Mouse (Mus musculus) spleen, postnatal 4 days (tissue): Measurements from ENCODE around the gene B9d1.

Source experiments
- DNase-seq, 2 experiments: peaks; one replicate each; pipeline ENCODE4 v3.0.0; 2022; ENCODE audit warnings: low spot score in 2 of 2

The B9d1 gene

DNA sequence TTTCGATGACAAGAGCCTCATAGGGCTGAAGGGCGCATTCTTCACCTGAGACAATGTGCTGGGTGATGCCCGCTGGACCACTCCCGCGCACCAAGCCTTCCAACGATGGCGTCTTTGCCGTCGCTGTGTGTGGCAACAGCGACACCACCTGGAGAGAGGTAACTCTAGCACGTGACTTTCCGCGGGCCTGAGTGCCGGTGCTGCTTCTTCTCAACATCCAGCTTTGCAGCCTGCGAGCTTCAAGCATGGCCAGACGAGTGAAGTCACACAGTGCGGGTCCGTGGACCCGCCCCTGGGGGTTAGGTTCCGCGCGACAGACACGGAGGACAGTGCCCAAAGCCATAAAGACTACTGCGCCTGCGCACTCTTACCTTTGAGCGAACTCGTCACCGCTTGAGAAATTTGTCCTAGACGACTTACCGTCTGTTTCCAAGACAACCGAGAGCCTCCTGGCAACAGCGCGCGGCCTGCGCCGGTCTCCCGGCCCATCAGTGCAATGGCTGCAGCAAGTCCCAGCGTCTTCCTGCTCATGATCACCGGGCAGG is at the start of gene B9d1:
B9d1 (plus strand) TSS at position 432 of the 545 bp plus-strand sequence.
- peak; percentile 87 to 94 for DNase-seq

DNA sequence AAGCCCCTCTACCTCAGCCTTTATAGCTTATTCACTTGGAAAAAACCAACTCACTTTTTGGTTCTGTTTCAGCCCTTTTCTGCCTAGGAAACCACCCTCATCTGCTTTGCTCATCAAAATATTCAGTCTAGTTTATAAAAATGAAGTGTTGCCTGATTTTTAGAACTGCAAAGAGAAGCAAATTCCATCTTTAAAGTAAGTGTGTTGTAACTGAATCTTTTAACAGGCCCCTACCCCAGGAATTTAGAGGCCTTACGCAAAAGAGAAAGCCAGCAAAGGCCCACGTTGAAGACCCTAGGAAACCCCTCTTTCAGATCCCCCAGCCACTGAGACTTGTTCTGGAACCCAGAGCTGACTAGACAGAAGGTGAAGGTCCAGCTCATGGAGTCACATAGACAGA is 40.9 kb upstream of the B9d1 start:
- no peak for DNase-seq

DNA sequence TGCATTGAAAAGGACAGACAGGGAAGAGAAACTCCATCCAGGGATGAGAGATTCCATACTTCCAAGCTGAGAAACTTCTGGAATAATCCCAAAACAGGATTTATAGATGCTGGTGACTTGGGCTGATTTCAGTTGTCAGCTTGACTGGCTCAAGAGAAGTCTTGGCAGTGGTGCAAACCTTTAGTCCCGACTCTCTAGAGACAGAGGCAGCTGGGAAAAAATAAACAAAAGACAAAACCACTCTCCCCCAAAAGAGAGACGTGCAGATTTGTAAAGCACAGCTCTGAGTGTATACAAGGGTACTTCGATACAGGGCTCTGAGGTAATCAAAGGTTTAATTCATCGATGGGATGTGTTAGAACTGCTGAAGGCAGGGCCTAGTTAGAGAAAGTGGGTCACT is 39.5 kb upstream of the B9d1 start:
- no peak for DNase-seq

DNA sequence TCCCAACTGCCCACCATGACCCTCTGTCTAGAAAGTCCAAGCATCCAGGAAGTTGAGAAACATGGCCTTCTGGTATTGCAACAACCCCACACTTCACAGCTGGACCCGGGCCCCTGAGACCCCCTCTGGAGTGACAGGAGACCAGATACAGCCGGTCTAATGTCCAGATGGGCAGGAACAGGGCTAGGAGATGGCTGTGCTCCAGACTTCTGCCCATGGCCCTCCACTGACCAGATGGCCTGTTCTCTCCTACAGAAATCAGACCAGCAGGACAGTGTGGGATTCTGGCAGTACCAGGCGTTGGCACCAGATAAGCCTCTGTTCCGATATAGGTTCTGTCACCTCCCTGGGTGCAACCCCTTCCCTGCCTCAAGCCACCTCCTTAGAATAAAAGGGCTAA is 36.4 kb upstream of the B9d1 start:
- no peak for DNase-seq

DNA sequence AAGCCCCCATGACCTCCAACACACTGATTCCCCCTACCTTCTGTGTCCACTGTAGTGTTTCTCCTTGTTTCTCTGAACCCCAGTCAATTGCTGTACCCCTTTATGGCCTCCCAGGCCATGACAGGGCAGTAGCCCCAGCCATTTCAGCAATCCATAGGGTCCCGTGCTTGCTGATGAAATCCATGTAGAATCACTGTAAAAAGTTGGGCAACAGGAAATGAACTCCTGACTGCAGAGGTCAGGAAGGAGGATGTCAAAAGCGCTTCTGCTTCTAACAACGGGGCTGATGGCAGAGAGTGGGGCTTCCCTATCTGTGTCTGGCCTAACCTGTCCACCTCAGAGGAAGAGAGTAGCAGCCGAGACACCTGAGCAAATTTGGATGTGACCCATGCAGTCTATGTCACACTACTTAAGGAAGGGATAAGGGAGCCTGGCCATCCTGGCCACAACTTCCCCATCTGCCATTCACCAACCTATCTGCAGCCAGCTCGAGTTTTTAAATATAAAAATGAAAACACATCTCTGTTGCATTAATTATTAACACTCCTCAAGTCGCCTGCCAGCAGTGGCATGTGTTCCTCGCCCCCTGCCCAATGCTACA is 35.5 kb upstream of the B9d1 start:
- DNase-seq: peak in 1 of 2 experiments; percentile 49

DNA sequence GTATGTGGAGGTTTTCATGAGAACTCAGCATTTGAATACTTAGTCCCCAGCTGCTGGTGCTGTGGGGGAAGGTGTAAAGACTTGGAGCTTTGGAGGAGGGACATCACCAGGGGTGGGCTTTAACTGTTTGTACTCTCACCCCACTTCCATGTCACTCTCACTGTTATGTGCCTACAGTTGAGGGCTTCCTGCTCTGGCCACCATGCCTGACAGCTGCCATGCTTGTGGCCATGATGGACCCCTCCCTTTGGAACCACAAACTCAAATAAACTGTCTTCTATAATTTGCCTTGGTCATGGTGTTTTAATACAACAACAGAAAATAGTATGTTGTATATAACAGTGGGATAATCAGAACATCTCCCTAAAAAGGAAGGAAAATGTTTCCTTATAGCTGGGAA is 34.1 kb upstream of the B9d1 start:
- no peak for DNase-seq

DNA sequence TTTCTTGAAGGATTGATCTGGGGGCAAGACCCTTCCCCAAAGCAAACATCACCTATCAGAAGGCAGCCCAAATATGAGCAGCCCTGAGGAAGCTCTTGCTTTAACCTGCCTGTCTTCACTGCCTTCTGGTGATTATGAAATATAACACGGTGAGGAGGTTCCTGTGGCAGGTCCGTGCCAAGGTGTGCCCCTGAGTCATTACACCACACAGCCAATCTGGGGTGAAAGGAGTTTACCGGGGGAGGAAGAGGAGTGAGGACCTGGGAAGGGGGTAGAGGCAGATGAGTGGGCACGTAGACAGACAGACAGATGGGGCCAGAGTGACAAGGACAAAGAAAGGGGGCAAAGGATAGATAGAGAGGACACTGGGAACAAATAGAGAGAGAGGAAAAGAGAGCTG is 31.3 kb upstream of the B9d1 start:
- peak in 1 of 2 experiments; percentile 59 for DNase-seq

DNA sequence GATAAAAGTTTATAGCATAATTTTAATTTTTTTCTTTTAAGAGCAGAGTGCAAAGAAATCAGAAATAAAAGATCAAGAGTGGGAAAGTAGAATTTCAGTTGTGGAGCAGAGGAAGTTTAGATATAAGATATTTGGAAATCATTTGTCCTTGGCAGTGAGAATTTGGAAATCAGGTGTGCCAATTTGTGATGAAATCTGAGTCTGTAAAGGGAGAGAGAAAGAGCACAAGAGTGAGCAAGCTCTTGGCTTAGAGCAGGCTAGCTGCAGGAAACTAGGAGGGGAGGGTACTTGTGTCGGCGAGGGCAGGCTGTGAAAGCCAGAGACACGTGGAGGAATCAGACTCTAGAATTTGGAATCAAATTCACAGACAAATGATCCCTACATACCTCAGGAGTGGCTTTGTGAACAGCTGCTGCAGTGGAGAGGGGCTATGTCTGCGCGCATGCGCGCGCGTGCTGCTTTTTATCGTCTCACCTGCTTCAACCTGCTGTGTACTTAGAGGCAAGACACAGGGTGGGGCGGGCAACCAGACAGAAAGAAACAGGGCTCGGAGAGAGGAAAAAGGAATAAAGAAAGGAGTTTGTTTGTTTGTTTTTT is 28.1 kb upstream of the B9d1 start:
- DNase-seq: no peak

DNA sequence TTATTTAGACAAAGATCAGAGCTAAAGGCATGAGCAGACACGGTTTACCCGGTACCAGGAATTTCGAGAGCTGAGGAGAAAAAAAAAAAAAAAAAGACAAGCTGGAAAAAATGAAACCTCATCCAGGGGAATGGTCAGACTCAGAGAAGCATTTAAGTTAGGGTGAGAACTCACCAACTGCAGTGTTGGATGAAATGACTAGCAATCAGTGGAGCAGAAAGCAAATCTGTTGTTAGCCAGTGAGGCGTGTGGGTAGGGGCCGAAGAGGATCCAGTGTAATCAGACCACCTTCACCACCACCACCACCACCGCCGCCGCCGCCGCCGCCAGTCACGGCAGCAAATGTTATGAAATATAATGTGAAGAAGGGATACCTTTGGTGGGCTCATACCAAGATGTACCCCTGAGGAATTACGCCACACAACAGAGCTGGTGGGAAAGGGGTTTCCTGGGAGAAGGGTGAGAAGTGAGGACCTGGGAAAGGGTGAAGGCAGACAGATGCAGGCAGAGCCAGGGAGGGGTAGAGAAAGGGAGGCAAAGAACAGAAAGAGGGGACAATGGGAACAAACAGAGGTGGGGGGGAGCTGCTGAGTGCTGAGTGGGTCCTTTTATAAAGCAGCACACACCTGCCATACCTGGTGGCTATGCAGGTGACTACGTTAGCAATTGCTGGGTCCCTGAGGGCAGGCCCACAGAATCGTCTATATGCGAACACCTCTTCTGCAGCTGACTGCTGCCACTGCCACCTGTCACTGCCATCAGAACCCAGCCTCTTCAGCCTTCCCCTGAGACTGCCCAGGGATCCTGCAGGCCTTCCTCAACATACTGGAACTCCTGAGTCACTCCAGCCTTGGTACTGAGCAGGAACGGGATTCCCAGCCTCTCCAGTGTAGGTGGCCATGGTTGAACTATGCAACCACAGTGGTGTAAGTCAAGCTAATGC is 27.1 kb upstream of the B9d1 start:
- no peak for DNase-seq

DNA sequence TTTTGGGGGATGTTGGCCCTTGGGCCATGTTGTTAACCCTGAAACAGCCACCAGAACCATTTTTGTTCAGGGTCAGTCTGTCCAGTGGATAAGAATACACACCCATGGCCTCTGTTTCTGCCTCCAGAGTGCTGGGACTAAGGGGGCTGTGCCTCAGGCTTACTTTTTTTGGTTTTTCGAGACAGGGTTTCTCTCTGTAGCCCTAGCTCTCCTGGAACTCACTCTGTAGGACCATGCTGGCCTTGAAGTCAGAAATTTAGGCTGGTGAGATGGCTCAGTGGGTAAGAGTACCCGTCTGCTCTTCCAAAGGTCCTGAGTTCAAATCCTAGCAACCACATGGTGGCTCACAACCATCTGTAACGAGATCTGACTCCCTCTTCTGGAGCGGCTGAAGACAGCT is 26.2 kb upstream of the B9d1 start:
- DNase-seq: no peak

DNA sequence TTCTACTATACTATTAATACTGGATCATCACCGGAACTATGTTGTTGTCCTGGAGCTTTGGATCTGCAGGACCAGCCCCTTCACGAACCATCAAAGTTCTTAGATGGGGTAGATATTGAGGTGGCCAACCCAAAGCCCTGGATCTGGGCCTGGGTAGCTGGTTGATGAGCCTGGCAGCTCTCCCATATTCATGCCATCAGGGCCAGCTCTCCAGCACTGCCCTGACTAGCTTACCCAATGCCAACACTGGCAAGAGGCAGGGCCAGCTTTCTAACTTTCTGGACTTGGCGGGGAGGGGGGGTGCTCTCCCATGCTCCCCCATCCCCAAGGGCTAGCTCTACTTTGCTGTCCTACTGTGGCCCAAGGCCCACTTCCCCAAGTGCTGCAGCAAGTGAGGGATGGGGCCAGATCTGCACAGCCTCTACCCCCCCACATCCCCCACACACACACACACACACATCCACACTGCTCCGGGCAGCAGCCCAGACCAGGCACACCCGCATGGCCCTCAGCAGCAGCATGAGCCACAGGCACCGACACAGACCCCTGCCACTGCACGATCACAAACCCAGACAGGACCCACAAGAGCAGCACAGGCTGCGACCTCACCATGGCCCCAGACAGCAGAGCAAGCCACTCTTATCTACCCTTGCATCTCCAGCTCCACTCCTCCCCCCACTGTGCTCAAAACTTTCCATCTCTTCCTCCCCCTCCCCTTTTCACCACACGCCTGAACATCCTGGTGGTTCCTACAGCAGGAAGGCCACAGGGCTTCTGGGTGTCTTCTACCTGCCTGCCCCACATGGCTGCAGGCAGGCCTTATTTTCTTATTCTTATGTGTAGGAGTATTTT is 23.5 kb upstream of the B9d1 start:
- DNase-seq: no peak

DNA sequence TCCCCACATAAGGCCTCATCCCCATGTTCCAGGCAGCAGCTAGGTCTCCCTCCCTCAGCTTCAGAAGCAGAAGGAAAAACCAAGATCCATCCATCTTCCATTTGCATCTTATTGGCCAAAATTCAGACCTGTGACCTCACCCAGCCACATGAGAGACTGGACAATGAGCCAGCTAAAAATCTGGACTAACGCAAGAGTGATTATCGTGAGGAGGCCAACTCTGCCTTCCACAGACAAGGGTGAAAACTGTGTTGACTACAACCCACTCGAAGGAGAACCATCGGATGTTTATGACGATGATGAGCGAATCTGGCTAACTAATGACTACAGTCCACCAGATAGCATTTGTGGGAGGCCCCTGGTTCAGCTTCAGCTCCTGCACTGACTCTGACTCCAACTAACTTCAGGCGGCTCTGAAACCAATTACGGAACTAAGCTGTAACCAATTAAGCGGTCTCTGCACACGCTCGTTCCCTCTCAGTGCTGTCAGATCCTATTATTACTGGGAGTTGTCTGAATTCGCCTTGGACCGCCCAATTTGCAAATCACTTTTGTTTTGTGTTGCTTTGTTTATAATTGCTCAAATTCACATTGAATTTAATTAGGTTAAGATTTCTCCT is 21.6 kb upstream of the B9d1 start:
- DNase-seq: no peak

DNA sequence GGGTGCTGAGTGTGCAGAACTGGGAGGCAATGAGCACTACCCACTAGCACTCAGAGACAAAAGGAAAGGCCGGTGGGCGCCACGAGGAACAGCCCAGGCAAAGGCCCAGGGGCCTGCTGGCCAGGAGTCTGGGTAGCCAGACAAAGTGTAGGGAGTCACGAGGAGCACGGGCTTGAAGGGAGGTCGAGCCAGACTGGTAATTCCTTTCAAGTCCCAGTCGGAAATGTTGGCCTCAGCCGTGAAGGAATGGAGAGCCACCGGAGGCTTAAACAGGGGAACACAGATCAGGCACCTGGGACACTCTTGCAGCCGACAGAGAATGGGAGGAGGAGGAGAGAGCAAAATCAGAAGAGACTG is 20.7 kb upstream of the B9d1 start:
- no peak for DNase-seq

DNA sequence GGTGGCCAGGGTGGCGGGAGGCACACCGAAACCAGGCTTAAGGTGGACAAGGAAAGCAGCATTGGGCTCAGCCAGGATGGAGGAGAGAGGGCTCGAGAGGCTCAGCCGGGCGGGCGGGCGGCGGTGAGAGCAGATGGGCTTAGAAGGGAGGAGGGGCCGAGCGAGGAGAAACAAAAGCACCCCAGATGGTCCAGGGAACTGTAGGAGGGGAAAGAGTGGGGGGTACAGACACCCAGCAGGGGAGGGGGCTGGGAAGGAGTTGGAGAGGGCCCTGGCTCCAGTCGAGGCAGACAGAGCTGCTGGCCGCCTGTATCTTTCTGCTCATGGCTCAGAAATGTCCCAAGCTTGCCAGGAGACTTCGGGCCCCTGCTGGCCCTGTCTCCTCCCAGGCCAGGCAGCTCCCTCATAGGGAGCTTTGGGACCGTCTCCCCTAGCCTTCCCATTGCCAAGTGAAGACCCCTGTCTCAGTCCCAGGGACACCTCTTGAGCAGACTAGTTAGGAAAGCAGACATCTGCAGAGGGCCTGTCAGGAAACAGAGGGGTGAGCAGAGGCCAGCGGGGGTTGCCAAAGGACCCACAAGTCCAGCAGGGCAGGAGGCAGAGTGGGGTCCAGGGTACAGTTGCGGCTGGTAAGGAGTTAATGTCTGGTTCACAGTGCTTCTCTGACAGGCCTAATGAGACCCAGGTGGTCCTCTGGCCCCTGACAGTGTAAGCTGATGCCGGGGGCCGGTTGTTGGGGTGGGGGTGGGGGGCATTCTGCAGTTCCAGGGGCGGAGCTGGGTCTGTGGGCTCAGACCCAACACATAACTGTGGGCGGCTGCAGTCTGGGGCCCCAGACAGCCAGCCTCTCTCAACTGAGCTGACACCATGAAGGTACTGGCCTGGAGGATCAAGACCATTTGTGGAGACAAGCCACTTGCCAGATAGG is 20.1 kb upstream of the B9d1 start, which contains the start of gene Mfap4:
Mfap4 (plus strand) TSS at position 819 of the 928 bp plus-strand sequence.
- no peak for DNase-seq

DNA sequence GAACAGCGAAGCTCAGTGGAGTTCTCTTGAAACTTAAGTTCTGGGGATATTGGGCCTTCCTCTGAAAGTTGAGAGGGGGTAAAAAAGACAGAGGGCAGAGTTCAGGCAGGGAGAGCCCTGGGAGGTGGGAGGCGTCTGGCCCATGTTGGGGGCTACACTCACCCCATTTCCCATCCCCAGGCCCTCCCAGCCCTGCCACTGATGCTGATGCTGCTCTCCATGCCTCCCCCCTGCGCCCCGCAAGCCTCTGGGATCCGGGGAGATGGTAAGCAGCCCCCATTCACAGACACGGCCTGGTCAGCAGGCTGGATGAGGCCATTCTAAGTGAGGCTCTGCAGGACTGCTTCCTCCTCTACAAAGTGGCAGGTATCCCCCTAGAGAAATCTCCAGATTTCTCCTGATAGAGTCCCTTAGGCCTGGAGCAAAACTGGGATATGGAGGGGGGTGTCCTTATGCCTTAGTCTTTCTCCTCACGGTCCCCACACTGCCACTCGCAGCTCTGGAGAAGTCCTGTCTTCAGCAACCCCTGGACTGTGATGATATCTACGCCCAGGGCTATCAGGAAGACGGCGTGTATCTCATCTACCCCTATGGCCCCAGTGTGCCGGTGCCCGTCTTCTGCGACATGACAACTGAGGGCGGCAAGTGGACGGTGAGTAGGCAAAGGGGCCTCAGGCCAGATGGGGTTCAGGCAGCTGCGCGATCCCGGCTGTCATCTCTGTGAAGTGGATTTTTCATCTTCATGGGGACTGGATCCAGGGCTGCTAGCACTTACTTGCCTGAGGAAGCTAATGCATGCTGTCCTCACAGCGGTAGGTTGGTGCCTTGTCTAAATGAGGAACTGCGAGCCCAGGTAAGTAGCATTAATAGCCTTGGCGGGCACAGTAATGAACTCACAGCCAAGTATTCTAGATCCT is 19.1 kb upstream of the B9d1 start:
- no peak for DNase-seq

DNA sequence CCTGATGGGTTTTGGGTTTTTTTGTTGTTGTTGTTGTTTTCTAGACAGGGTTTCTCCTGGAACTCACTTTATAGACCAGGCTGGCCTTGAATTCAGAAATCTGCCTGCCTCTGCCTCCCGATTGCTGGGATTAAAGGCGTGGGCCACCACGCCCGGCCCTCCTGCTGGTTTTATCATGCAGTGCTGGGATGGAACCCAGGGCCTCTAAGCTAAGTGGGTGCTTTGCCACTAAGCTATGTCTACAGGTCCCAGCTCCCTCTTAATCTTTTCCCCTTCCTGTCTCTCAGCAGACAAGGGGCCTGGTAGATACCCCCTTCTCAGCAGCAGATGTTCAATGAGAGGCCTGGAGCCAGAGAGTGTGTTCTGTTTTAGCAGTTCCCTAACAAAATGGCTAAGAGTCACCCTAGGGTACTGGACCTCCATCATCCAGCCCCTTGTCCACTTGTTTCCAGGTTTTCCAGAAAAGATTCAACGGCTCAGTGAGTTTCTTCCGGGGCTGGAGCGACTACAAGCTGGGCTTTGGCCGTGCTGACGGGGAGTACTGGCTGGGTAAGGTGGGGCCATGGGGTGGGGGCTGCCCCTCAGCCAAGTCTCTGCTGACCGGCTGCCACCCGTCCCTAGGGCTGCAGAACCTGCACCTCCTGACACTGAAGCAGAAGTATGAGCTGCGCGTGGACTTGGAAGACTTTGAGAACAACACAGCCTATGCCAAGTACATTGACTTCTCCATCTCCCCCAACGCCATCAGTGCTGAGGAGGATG is 18.3 kb upstream of the B9d1 start:
- no peak for DNase-seq

DNA sequence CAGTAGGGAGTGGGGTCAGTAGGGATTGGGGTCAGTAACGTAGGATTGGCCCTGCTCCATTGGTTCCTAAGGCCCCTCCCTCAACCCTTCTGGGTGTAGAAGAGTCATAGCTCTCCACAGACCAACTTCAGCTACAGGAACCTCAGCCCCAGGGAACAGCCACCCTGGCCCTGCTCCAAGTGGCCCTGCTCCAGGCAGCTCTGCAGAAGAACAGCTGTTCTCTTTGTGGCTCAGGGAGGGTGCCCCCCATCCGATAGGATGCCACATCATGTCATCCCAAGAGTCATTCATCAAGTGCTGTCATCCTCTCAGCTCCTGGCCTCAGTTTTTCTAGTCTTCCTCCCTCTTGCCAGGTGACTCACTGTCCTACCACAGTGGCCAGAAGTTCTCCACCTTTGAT is 17.5 kb upstream of the B9d1 start:
- no peak for DNase-seq

DNA sequence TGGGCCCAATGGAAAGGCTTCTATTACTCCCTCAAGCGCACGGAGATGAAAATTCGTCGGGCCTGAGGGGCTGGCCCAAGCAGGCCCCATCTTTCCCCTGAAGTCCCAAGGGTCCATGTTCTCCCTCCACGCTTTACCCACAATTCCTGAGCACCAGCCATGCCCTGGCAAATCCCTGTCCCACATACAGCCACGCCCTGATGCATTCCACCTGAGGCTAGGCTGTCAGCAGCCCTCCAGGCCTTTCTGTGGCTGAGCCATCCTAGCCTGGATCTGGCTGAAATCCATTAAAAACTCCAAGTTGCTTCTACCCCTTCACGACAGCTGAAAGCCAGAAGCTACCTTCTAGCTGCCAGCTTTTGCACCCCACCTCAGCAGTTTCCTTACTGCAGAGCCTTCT is 17.0 kb upstream of the B9d1 start:
- DNase-seq: no peak
